Mouse (Mus musculus): ENCODE measurements around the gene Gm21679. TPM values are rescaled to one million over a fixed set of nuclear protein-coding genes. Genes with fewer than 3 reads are reported as not detected.
"Not testable (repeated sequence)": the region's sequence is repeated elsewhere in the genome, so short reads cannot be mapped to it uniquely, and the experiment has no call there.

The Gm21679 gene
- total RNA-seq (2021): not detected
- long read RNA-seq, experiment 1: 0 reads
- long read RNA-seq, experiment 2: 0 reads

- H3K4me3 ChIP-seq; H3K27ac ChIP-seq; intact Hi-C loops (cut with DNase I); DNase-seq (ENCODE audit: extremely low spot score in 1 of 2, low spot score in 2 of 2): not testable (repeated sequence)
Measured at GRCm38 (mm10) chrY:29683270-29683669, at the start of gene Gm21679. Gene Gm21679 (minus strand): TSS chrY:29683370.
